Mouse (Mus musculus) embryonic facial prominence, embryonic 14.5 days (tissue): ENCODE data around the gene Gm7324. TPM values are rescaled to one million over a fixed set of nuclear protein-coding genes. Genes with fewer than 3 reads are reported as not detected.
"Not testable (repeated sequence)": the region's sequence is repeated elsewhere in the genome, so short reads cannot be mapped to it uniquely, and the experiment has no call there.

Experiments used
- ATAC-seq: fragments of 200-750 bp; cut with Nextera tagmentation; 2 replicates; pipeline ENCODE4 v1.8.0; 2017; ENCODE audit warnings: low read depth, moderate number of reproducible peaks, moderate TSS enrichment
- DNase-seq: peaks from one replicate; pipeline ENCODE4 v3.0.0-alpha.2; 2015; ENCODE audit warnings: low spot score
- H3K27ac ChIP-seq: fragments of 300-500 bp; sonication (generic); replicated peaks from 2 replicates; pipeline ENCODE4 v1.5.1; 2014; ENCODE audit warnings: low read depth, mild to moderate bottlenecking, low read length, moderate library complexity
- H3K27me3 ChIP-seq: fragments of 300-500 bp; sonication (generic); replicated peaks from 2 replicates; pipeline ENCODE4 v1.6.1; 2014; ENCODE audit warnings: low read length; ENCODE audit not compliant: control insufficient read depth, insufficient read depth
- H3K36me3 ChIP-seq: fragments of 300-500 bp; sonication (generic); 2 replicates; pipeline ENCODE4 v1.6.1; 2014; ENCODE audit warnings: low read length, mixed read lengths; ENCODE audit not compliant: control insufficient read depth, insufficient read depth
- H3K4me1 ChIP-seq: fragments of 300-500 bp; sonication (generic); 2 replicates; pipeline ENCODE4 v1.6.1; 2014; ENCODE audit warnings: antibody characterized with exemption, low read length; ENCODE audit not compliant: control insufficient read depth, insufficient read depth
- H3K4me2 ChIP-seq: fragments of 300-500 bp; sonication (generic); 2 replicates; pipeline ENCODE4 v1.6.1; 2014; ENCODE audit warnings: low read depth, mild to moderate bottlenecking, low read length, moderate library complexity, mixed read lengths
- H3K4me3 ChIP-seq: fragments of 300-500 bp; sonication (generic); 2 replicates; pipeline ENCODE4 v1.5.1; 2014; ENCODE audit warnings: low read depth, mild to moderate bottlenecking, low read length
- H3K9ac ChIP-seq: fragments of 300-500 bp; sonication (generic); 2 replicates; pipeline ENCODE4 v1.6.1; 2014; ENCODE audit warnings: low read depth, mild to moderate bottlenecking, low read length, moderate library complexity, mixed read lengths
- H3K9me3 ChIP-seq: fragments of 300-500 bp; sonication (generic); 2 replicates; pipeline ENCODE4 v1.6.1; 2016; ENCODE audit warnings: low read length; ENCODE audit not compliant: control insufficient read depth
- WGBS: fragments of 180-500 bp; shearing (Covaris S2); extraction: QIAGEN DNeasy Blood & Tissue Kit; methylation state at CpG from one replicate; pipeline ENCODE4 v1.1.7; 2014; 5-methylcytosine and 5-hydroxymethylcytosine counted together
- polyA plus RNA-seq: library from polyadenylated mRNA; unstranded; fragments of >200 nt; fragmentation: Nextera tagmentation; extraction: Ambion mirVana; gene quantifications from 2 replicates; pipeline ENCODE4 v1.2.1, GENCODE M21; 2014

Gm7324 gene
- polyA plus RNA-seq: 1.7 TPM in 2 replicates

DNA sequence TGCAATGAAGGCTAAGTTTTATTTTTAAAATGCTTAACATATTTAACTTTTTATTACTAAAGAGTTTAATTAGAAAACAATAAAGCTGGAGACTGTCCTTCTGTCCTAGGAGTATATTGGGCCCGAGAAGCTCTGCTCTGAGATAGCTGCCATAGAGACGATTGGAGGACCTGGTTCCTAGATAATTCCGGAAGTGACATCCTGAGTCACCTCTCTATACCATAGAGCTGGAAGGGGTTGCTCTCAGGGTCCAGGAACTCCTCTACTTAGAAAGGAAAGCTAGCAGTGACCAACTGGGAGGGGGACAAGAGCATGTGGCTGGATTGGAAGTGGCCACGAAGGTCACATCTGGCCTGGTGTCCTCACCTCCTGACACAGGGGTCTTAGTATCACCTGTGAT is at the start of gene Gm7324:
Gene Gm7324, plus strand, starts transcription at position 208 of the 400 bp plus-strand sequence.
- H3K27me3 ChIP-seq, ATAC-seq, H3K4me2 ChIP-seq, H3K4me3 ChIP-seq, H3K9me3 ChIP-seq, H3K27ac ChIP-seq, H3K4me1 ChIP-seq, H3K9ac ChIP-seq, DNase-seq, H3K36me3 ChIP-seq: not testable (repeated sequence)
- 84% methylated on average over 4 of the region's 4 CpGs for WGBS

DNA sequence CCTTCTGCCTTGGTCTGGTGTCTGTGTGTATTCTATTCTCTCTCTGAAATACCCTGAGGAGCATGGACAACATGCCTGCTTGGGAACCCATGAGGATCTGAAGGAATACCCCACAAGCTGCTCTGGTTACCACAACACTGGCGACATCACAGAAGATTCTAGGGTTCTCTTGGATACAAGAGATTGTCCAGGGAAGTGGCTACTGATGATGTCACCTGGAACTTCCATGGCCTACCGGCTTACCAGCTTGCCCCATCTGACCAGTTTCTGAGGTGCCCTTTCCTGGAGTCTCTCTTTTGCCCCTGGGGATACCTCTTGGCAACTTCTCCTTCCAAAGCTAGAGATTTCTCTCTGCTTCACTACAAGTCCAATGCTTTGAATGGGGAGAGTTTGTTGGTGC is 20.5 kb upstream of the Gm7324 start, which contains the start of gene Gm8165:
Gene Gm8165, minus strand, starts transcription at position 101 of the 400 bp plus-strand sequence.
- ATAC-seq, H3K9ac ChIP-seq, H3K36me3 ChIP-seq, H3K4me1 ChIP-seq, H3K27ac ChIP-seq, DNase-seq, H3K9me3 ChIP-seq, H3K4me3 ChIP-seq, H3K4me2 ChIP-seq, H3K27me3 ChIP-seq: not testable (repeated sequence)
- WGBS: no CpG with 5 or more reads among the region's 2 CpGs

DNA sequence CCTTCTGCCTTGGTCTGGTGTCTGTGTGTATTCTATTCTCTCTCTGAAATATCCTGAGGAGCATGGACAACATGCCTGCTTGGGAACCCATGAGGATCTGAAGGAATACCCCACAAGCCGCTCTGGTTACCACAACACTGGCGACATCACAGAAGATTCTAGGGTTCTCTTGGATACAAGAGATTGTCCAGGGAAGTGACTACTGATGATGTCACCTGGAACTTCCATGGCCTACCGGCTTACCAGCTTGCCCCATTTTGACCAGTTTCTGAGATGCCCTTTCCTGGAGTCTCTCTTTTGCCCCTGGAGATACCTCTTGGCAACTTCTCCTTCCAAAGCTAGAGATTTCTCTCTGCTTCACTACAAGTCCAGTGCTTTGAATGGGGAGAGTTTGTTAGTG is 29.8 kb downstream of the Gm7324 start, which contains the start of gene Gm16506:
Gene Gm16506, minus strand, starts transcription at position 101 of the 400 bp plus-strand sequence.
- 83% methylated on average over 1 of the region's 3 CpGs for WGBS
- DNase-seq, H3K4me3 ChIP-seq, H3K27me3 ChIP-seq, H3K4me2 ChIP-seq, H3K4me1 ChIP-seq, H3K27ac ChIP-seq, H3K9ac ChIP-seq, ATAC-seq, H3K36me3 ChIP-seq, H3K9me3 ChIP-seq: not testable (repeated sequence)

GRCm38 (mm10) chr14:43747566-43747965 is 49.9 kb downstream of the Gm7324 start, which contains the start of gene Gm6526:
Gene Gm6526, plus strand, starts transcription at chr14:43747866.
- not testable (repeated sequence) for H3K4me2 ChIP-seq, DNase-seq, H3K9ac ChIP-seq, H3K36me3 ChIP-seq, H3K4me1 ChIP-seq, H3K4me3 ChIP-seq, H3K9me3 ChIP-seq, H3K27ac ChIP-seq, H3K27me3 ChIP-seq, ATAC-seq
- WGBS: 66% methylated on average over 4 of the region's 4 CpGs

Other genes with a start within 250 kb of the Gm7324 start
- 0.14 TPM in 1 of 2 replicates, not detected in the other for gene Gm5799, start 154.3 kb upstream of the Gm7324 start, polyA plus RNA-seq
- not detected in 2 replicates for gene Gm17654, start 118.7 kb upstream of the Gm7324 start, polyA plus RNA-seq
- gene Gm10375, start 89.8 kb upstream of the Gm7324 start, polyA plus RNA-seq: not detected in 2 replicates
- gene Gm8165, start 20.6 kb upstream of the Gm7324 start, polyA plus RNA-seq: not detected in 2 replicates
- not detected in 2 replicates for gene Gm16506, start 29.7 kb downstream of the Gm7324 start, polyA plus RNA-seq
- gene Gm6526, start 50.0 kb downstream of the Gm7324 start, polyA plus RNA-seq: not detected in 2 replicates
- not detected in 2 replicates for gene Gm8180, start 86.9 kb downstream of the Gm7324 start, polyA plus RNA-seq
- not detected in 2 replicates for gene Ear1, start 177.7 kb downstream of the Gm7324 start, polyA plus RNA-seq
- not detected in 2 replicates for gene Ear10, start 225.7 kb downstream of the Gm7324 start, polyA plus RNA-seq
- 5.2 and 5.7 TPM in 2 replicates for gene Gm8113, start 227.6 kb downstream of the Gm7324 start, polyA plus RNA-seq